ENCODE assay signal across 8 mouse cellular contexts in the genomic region with DNA sequence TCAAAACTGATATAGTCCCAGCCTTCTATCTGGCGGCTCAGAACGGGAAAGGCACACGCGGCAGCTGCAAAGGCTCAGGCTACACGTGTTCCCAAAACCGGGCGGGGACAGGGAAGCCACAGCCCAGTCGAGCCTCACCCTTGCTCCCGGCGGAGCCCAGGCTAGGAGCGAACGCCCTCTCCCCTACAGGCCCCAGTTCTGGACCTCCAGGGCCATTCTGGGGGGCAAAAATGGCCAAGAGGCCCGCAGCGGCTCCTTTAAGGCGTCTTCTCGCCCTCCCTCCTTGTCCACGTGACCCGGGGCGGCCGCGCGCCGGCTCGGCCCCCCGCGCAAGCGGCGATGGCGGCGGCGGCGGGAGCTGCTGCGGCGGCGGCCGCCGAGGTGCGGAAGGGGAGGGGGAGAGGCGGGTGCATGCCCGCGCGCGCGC. TPM values are rescaled to one million over a fixed set of nuclear protein-coding genes. Genes with fewer than 3 reads are reported as not detected.
DNase-seq lines count a peak whose midpoint lies in the region; ATAC-seq and TF ChIP-seq lines count a peak whose summit lies in the region.

C2 (minus strand) TSS at position 106 of the 427 bp plus-strand sequence.
Ehmt2 (plus strand) TSS at position 310 of the 427 bp plus-strand sequence.

- peaks cover 45% of the 10 kb centered on the region for H3K36me3 ChIP-seq in forebrain, embryonic 10.5 days (replicated peaks)
- H3K36me3 ChIP-seq in heart, embryonic 14.5 days (ENCODE audit: control insufficient read depth, insufficient read depth, low read length), result peaks cover 29% of the 10 kb centered on the region
- H3K36me3 ChIP-seq in liver, embryonic 15.5 days (replicated peaks), result peaks cover 22% of the 10 kb centered on the region
- H3K36me3 ChIP-seq in neural tube, embryonic 11.5 days (ENCODE audit: control insufficient read depth, insufficient read depth, low read length), result peaks cover 10% of the 10 kb centered on the region
- H3K36me3 ChIP-seq in stomach, postnatal 0 days (ENCODE audit: control insufficient read depth, insufficient read depth, low read length), result peaks cover 4% of the 10 kb centered on the region; the same call in 1 of the 2 replicates

- peaks cover 8% of the 10 kb centered on the region; the same call in 1 of the 2 replicates for H3K9me3 ChIP-seq in forebrain, embryonic 10.5 days
- no peaks in the 10 kb centered on the region for H3K9me3 ChIP-seq in heart, embryonic 14.5 days (ENCODE audit: control insufficient read depth, low read length)
- no peaks in the 10 kb centered on the region for H3K9me3 ChIP-seq in liver, embryonic 15.5 days (replicated peaks)
- H3K9me3 ChIP-seq in neural tube, embryonic 11.5 days (ENCODE audit: control insufficient read depth, low read length), result no peaks in the 10 kb centered on the region
- H3K9me3 ChIP-seq in stomach, postnatal 0 days (ENCODE audit: control insufficient read depth, low read length), result no peaks in the 10 kb centered on the region

- ATAC-seq in CD4-positive, CD25-positive, alpha-beta regulatory T cell, adult 4 months, result peak; percentile 66
- ATAC-seq in heart, embryonic 14.5 days (ENCODE audit: insufficient number of reproducible peaks, insufficient read depth, low FRiP score, low read depth), result peak; percentile 33; the same call in 1 of the 2 replicates
- ATAC-seq in liver, embryonic 15.5 days (ENCODE audit: insufficient read depth), result peak; percentile 37
- peak; percentile 33 for ATAC-seq in neural tube, embryonic 11.5 days (ENCODE audit: insufficient read depth, low FRiP score, low TSS enrichment)
- ATAC-seq in stomach, postnatal 0 days (ENCODE audit: low FRiP score, low TSS enrichment), result peak; percentile 63

- WGBS in forebrain, embryonic 10.5 days, result under 1% methylated on average over 38 of the region's 44 CpGs
- 0% methylated on average over 15 of the region's 44 CpGs for WGBS in heart, embryonic 14.5 days
- WGBS in liver, embryonic 15.5 days (ENCODE audit: insufficient replicate concordance), result under 1% methylated on average over 22 of the region's 44 CpGs
- under 1% methylated on average over 20 of the region's 44 CpGs for WGBS in neural tube, embryonic 11.5 days
- WGBS in stomach, postnatal 0 days, result 0% methylated on average over 16 of the region's 44 CpGs

- DNase-seq in forebrain, embryonic 10.5 days (ENCODE audit: extremely low spot score, low spot score), result peak; percentile 82
- peak; percentile 78 to 92 for DNase-seq in kidney, postnatal 25 days
- DNase-seq in neural tube, embryonic 11.5 days (ENCODE audit: low spot score), result peak; percentile 89
- peak; percentile 87 for DNase-seq in stomach, postnatal 0 days (ENCODE audit: low spot score)

- no peaks in the 10 kb centered on the region for H3K27me3 ChIP-seq in forebrain, embryonic 10.5 days (ENCODE audit: poor library complexity, severe bottlenecking)
- no peaks in the 10 kb centered on the region for H3K27me3 ChIP-seq in heart, embryonic 14.5 days (ENCODE audit: control insufficient read depth, insufficient read depth, low read length)
- H3K27me3 ChIP-seq in liver, embryonic 15.5 days, result no peaks in the 10 kb centered on the region
- no peaks in the 10 kb centered on the region for H3K27me3 ChIP-seq in neural tube, embryonic 11.5 days (ENCODE audit: control insufficient read depth, insufficient read depth, low read length)
- no peaks in the 10 kb centered on the region for H3K27me3 ChIP-seq in stomach, postnatal 0 days (ENCODE audit: control insufficient read depth, insufficient read depth, low read length)

- peak within 1 kb of the TSS; percentile 92 for H3K4me2 ChIP-seq in heart, embryonic 14.5 days (ENCODE audit: low read length)
- H3K4me2 ChIP-seq in liver, embryonic 15.5 days, result peak within 1 kb of the TSS; percentile 99
- peak within 1 kb of the TSS; percentile 90 for H3K4me2 ChIP-seq in neural tube, embryonic 11.5 days (ENCODE audit: low read depth)
- H3K4me2 ChIP-seq in stomach, postnatal 0 days (replicated peaks; ENCODE audit: low read depth), result peak within 1 kb of the TSS; percentile 91

- peak within 1 kb of the TSS; percentile 96 for H3K27ac ChIP-seq in brown adipose tissue, adult 24 weeks (replicated peaks; ENCODE audit: low read depth, low read length)
- peak within 1 kb of the TSS; percentile 100 for H3K27ac ChIP-seq in forebrain, embryonic 10.5 days
- H3K27ac ChIP-seq in heart, embryonic 14.5 days (replicated peaks in 1 of 2; ENCODE audit: control insufficient read depth in 1 of 2, insufficient read depth in 1 of 2, low read depth in 2 of 2, low read length in 2 of 2), result peak within 1 kb of the TSS; percentile 86 to 94
- H3K27ac ChIP-seq in liver, embryonic 15.5 days (replicated peaks), result peak within 1 kb of the TSS; percentile 92
- H3K27ac ChIP-seq in neural tube, embryonic 11.5 days (ENCODE audit: low read depth, low read length), result peak within 1 kb of the TSS; percentile 95
- H3K27ac ChIP-seq in stomach, postnatal 0 days (replicated peaks), result peak within 1 kb of the TSS; percentile 97

- TF ChIP-seq EP300 in stomach, postnatal 0 days (optimal IDR thresholded peaks at IDR 0.05), result no peak

- peak within 1 kb of the TSS; percentile 94 for H3K9ac ChIP-seq in heart, embryonic 14.5 days (ENCODE audit: low read length)
- peak within 1 kb of the TSS; percentile 82 for H3K9ac ChIP-seq in liver, embryonic 15.5 days
- peak within 1 kb of the TSS; percentile 98 for H3K9ac ChIP-seq in neural tube, embryonic 11.5 days (ENCODE audit: low read length)
- H3K9ac ChIP-seq in stomach, postnatal 0 days (ENCODE audit: low read length), result peak within 1 kb of the TSS; percentile 93

- no peak for TF ChIP-seq CTCF in stomach, postnatal 0 days (IDR thresholded peaks at IDR 0.05; ENCODE audit: low read depth)

- peaks cover 3% of the 10 kb centered on the region; the same call in 1 of the 2 replicates for H3K4me1 ChIP-seq in brown adipose tissue, adult 24 weeks (ENCODE audit: control insufficient read depth, insufficient read depth, insufficient read length, low read length)
- peaks cover 67% of the 10 kb centered on the region for H3K4me1 ChIP-seq in forebrain, embryonic 10.5 days
- H3K4me1 ChIP-seq in heart, embryonic 14.5 days (ENCODE audit: control insufficient read depth in 2 of 2, insufficient read depth in 2 of 2, low read length in 2 of 2), result peaks cover 4 to 35% of the 10 kb centered on the region in 2 experiments
- peaks cover 77% of the 10 kb centered on the region for H3K4me1 ChIP-seq in liver, embryonic 15.5 days (replicated peaks)
- H3K4me1 ChIP-seq in neural tube, embryonic 11.5 days (ENCODE audit: control insufficient read depth, insufficient read depth, low read length), result peaks cover 17% of the 10 kb centered on the region
- H3K4me1 ChIP-seq in stomach, postnatal 0 days (replicated peaks; ENCODE audit: control insufficient read depth, insufficient read depth), result no peaks in the 10 kb centered on the region

- H3K4me3 ChIP-seq in brown adipose tissue, adult 24 weeks (ENCODE audit: insufficient read depth, low read depth, low read length), result peak within 1 kb of the TSS; percentile 97
- H3K4me3 ChIP-seq in forebrain, embryonic 10.5 days, result peak within 1 kb of the TSS; percentile 98
- H3K4me3 ChIP-seq in heart, embryonic 14.5 days (ENCODE audit: control insufficient read depth in 1 of 2, insufficient read depth in 1 of 2, low read depth in 1 of 2, low read length in 2 of 2), result peak within 1 kb of the TSS; percentile 64 to 71
- H3K4me3 ChIP-seq in liver, embryonic 15.5 days (replicated peaks), result peak within 1 kb of the TSS; percentile 79
- H3K4me3 ChIP-seq in neural tube, embryonic 11.5 days (ENCODE audit: low read depth, low read length), result peak within 1 kb of the TSS; percentile 92
- H3K4me3 ChIP-seq in stomach, postnatal 0 days (ENCODE audit: low read depth, low read length), result peak within 1 kb of the TSS; percentile 88

RNA-seq across cellular contexts. Expression of gene C2, which starts in this region (rescaled TPM):
- polyA plus RNA-seq in CD4-positive, CD25-positive, alpha-beta regulatory T cell, adult 4 months (2017; shearing (Covaris generic)), result 1 to 10 TPM; 1.1 to 2.5 TPM
- polyA plus RNA-seq in brown adipose tissue, adult 24 weeks (2012; ENCODE audit: insufficient read depth, insufficient read length, missing spikeins), result 6.0 and 12.4 TPM in 2 replicates
- polyA plus RNA-seq in forebrain, embryonic 10.5 days (2016; fragmentation: Nextera tagmentation; extraction: Ambion mirVana), result 0.83 and 1.7 TPM in 2 replicates
- polyA plus RNA-seq in heart, embryonic 14.5 days (2014; fragmentation: Nextera tagmentation; extraction: Ambion mirVana), result 1.0 and 1.2 TPM in 2 replicates
- polyA plus RNA-seq in liver, embryonic 15.5 days (2015; fragmentation: Nextera tagmentation; extraction: Ambion mirVana), result 25.2 and 26.5 TPM in 2 replicates
- 0.57 and 0.86 TPM in 2 replicates for polyA plus RNA-seq in neural tube, embryonic 11.5 days (2014; fragmentation: Nextera tagmentation; extraction: Ambion mirVana)
- 4.8 and 5.5 TPM in 2 replicates for polyA plus RNA-seq in stomach, postnatal 0 days (2015; fragmentation: Nextera tagmentation; extraction: Ambion mirVana)

RNA-seq across cellular contexts. Expression of gene Ehmt2, which starts in this region (rescaled TPM):
- 10 to 100 TPM; 21.8 to 30.5 TPM for polyA plus RNA-seq in CD4-positive, CD25-positive, alpha-beta regulatory T cell, adult 4 months (2017; shearing (Covaris generic))
- 27.4 and 30.6 TPM in 2 replicates for polyA plus RNA-seq in brown adipose tissue, adult 24 weeks (2012; ENCODE audit: insufficient read depth, insufficient read length, missing spikeins)
- polyA plus RNA-seq in forebrain, embryonic 10.5 days (2016; fragmentation: Nextera tagmentation; extraction: Ambion mirVana), result 93.3 and 98.8 TPM in 2 replicates
- polyA plus RNA-seq in heart, embryonic 14.5 days (2014; fragmentation: Nextera tagmentation; extraction: Ambion mirVana), result 31.4 and 35.2 TPM in 2 replicates
- 14.6 and 15.1 TPM in 2 replicates for polyA plus RNA-seq in liver, embryonic 15.5 days (2015; fragmentation: Nextera tagmentation; extraction: Ambion mirVana)
- polyA plus RNA-seq in neural tube, embryonic 11.5 days (2014; fragmentation: Nextera tagmentation; extraction: Ambion mirVana), result 62.7 and 70.3 TPM in 2 replicates
- polyA plus RNA-seq in stomach, postnatal 0 days (2015; fragmentation: Nextera tagmentation; extraction: Ambion mirVana), result 23.8 and 26.2 TPM in 2 replicates

Comparison
In these comparisons a context has a peak if more than half of its experiments do, and no peak if none do; other contexts are left out.
1. Peak in every context shown above with its lines: DNase-seq, ATAC-seq, H3K4me3 ChIP-seq and H3K27ac ChIP-seq.